Mouse (Mus musculus) testis, adult 2 months (tissue): ENCODE results near the gene Prpsap1. TPM values are rescaled to one million over a fixed set of nuclear protein-coding genes. Genes with fewer than 3 reads are reported as not detected.
A peak's percentile ranks its signal among the peaks of the same experiment; 100 is the strongest.
"Not testable (repeated sequence)": the region's sequence is repeated elsewhere in the genome, so short reads cannot be mapped to it uniquely, and the experiment has no call there.

ENCODE experiments used
- H3K27ac ChIP-seq: fragments of 200-500 bp; 2 replicates; pipeline ENCODE4 v1.5.1; 2012; ENCODE audit warnings: low read depth, low read length; ENCODE audit not compliant: control insufficient read depth, insufficient read depth
- H3K27me3 ChIP-seq: fragments of 200-500 bp; 2 replicates; pipeline ENCODE4 v1.6.1; 2012; ENCODE audit warnings: mild to moderate bottlenecking, low read length, moderate library complexity; ENCODE audit not compliant: control insufficient read depth, insufficient read depth
- H3K36me3 ChIP-seq: fragments of 200-500 bp; 2 replicates; pipeline ENCODE4 v1.6.1; 2012; ENCODE audit warnings: mild to moderate bottlenecking, low read length; ENCODE audit not compliant: control insufficient read depth, insufficient read depth
- H3K4me1 ChIP-seq: fragments of 200-500 bp; 2 replicates; pipeline ENCODE4 v1.6.1; 2012; ENCODE audit warnings: low read length; ENCODE audit not compliant: control insufficient read depth, insufficient read depth
- H3K4me3 ChIP-seq: fragments of 200-500 bp; 2 replicates; pipeline ENCODE4 v1.5.1; 2012; ENCODE audit warnings: low read depth, mild to moderate bottlenecking, low read length, moderate library complexity, mixed read lengths; ENCODE audit not compliant: control insufficient read depth
- CTCF ChIP-seq: fragments of 200-500 bp; IDR thresholded peaks from 2 replicates; pipeline ENCODE4 v1.5.1; 2012; ENCODE audit warnings: low read depth, mild to moderate bottlenecking, inconsistent platforms, low read length, moderate library complexity; ENCODE audit not compliant: control insufficient read depth, insufficient read depth, insufficient replicate concordance
- POLR2A ChIP-seq: fragments of 200-500 bp; IDR thresholded peaks from 2 replicates; pipeline ENCODE4 v1.6.1; 2012; ENCODE audit warnings: low read depth, mild to moderate bottlenecking, inconsistent platforms, low read length, moderate library complexity; ENCODE audit not compliant: control insufficient read depth
- polyA plus RNA-seq: library from polyadenylated mRNA; depleted of rRNA; stranded (reverse); fragments of >200 nt; gene quantifications from 2 replicates; pipeline ENCODE4 v1.2.3, GENCODE M21; 2012

Gene Prpsap1
- polyA plus RNA-seq, 1 experiment, result 59.0 TPM

- peaks cover 14% of the 10 kb centered on the region for H3K4me1 ChIP-seq
- no peaks in the 10 kb centered on the region for H3K27me3 ChIP-seq
- H3K36me3 ChIP-seq, result no peaks in the 10 kb centered on the region
- no peak overlapping the region; the same call in 1 of the 2 replicates for H3K4me3 ChIP-seq
- H3K27ac ChIP-seq, result peak overlapping the region; percentile 79
- TF ChIP-seq CTCF (no peak), POLR2A (no peak)
Measured at GRCm38 (mm10) chr11:116493191-116493590, 811 bp downstream of the Prpsap1 start.

- not testable (repeated sequence) for H3K27me3 ChIP-seq, H3K27ac ChIP-seq, H3K4me3 ChIP-seq, H3K36me3 ChIP-seq
- H3K4me1 ChIP-seq, result peaks cover 14% of the 10 kb centered on the region
Measured at GRCm38 (mm10) chr11:116492507-116492906, 1.5 kb downstream of the Prpsap1 start.

GRCm38 (mm10) chr11:116491338-116491737, 2.7 kb downstream of the Prpsap1 start:
- Histone ChIP-seq H3K4me3 (no peak overlapping the region), H3K4me1 (peaks cover 14% of the 10 kb centered on the region), H3K36me3 (no peaks in the 10 kb centered on the region), H3K27ac (no peak overlapping the region), H3K27me3 (no peaks in the 10 kb centered on the region)
- TF ChIP-seq CTCF, result no peak
- no peak for TF ChIP-seq POLR2A

- Histone ChIP-seq H3K4me1 (peaks cover 14% of the 10 kb centered on the region), H3K27ac (peak overlapping the region; percentile 96), H3K27me3 (no peaks in the 10 kb centered on the region), H3K36me3 (no peaks in the 10 kb centered on the region), H3K4me3 (peak overlapping the region; percentile 98)
- TF ChIP-seq POLR2A, result peak; percentile 85
- no peak for TF ChIP-seq CTCF
Measured at GRCm38 (mm10) chr11:116490232-116491107, 3.5 kb downstream of the Prpsap1 start.

GRCm38 (mm10) chr11:116489771-116490231, 4.2 kb downstream of the Prpsap1 start:
- peaks cover 10% of the 10 kb centered on the region for H3K4me1 ChIP-seq
- no peaks in the 10 kb centered on the region for H3K27me3 ChIP-seq
- H3K36me3 ChIP-seq, result no peaks in the 10 kb centered on the region
- H3K4me3 ChIP-seq, result peak overlapping the region; percentile 98
- peak overlapping the region; percentile 96 for H3K27ac ChIP-seq
- TF ChIP-seq CTCF, result no peak
- no peak for TF ChIP-seq POLR2A

- no peaks in the 10 kb centered on the region for H3K36me3 ChIP-seq
- H3K27me3 ChIP-seq, result no peaks in the 10 kb centered on the region
- no peak overlapping the region for H3K27ac ChIP-seq
- peak overlapping the region; percentile 67 for H3K4me3 ChIP-seq
- H3K4me1 ChIP-seq, result peaks cover 10% of the 10 kb centered on the region
- peak; percentile 71; the same call in 1 of the 2 replicates for TF ChIP-seq CTCF
- TF ChIP-seq POLR2A, result no peak
Measured at GRCm38 (mm10) chr11:116488693-116489375, 5.2 kb downstream of the Prpsap1 start.

GRCm38 (mm10) chr11:116488207-116488606, 5.8 kb downstream of the Prpsap1 start:
- H3K27me3 ChIP-seq, result no peaks in the 10 kb centered on the region
- H3K4me3 ChIP-seq, result no peak overlapping the region
- no peak overlapping the region for H3K27ac ChIP-seq
- 0 out of 2 replicates have a peak, but pooled peaks cover 1% of the 10 kb centered on the region for H3K36me3 ChIP-seq
- peaks cover 10% of the 10 kb centered on the region for H3K4me1 ChIP-seq
- TF ChIP-seq CTCF (no peak), POLR2A (no peak)
